ENCODE assay signal across 23 mouse cellular contexts in the genomic region with DNA sequence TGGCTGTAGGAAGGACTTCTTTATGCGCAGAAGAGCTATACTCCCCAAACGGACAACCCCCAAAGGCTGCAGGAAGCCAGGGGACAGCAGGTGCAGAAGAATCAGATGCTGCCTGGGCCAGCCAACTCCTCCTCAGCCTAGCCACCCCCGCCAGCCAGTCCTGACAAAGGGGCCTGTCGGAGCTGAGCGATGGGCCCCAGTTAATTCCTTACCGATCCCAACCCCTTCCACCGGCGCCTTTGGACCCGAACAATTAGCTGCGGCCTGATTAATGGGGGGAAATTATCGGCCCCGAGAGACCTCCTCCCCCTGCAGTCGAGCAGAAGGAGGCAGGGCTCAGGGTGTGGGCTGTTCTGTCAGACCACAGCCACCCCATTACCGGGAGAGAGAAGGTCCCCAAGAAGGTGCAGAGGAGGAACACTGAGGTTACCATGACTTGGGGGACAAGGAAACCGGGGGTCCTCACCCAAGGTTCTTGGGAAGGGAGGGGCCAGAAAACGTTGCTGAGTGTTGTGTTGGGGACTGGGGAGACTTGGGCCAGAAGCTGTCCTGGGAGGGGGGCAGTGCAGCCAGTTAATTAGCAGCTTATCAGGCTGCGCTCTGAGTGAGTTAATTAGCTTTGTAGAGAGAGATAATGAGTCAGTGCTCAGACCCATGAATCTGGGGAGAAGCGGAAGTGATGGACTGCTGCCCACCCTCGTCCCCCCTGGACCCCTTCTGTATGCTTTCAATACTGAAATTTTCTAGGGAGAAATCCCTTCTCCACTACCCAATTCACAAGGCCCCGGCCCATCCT. TPM values are rescaled to one million over a fixed set of nuclear protein-coding genes. Genes with fewer than 3 reads are reported as not detected.
DNase-seq lines count a peak whose midpoint lies in the region; TF ChIP-seq lines count a peak whose summit lies in the region.
"Had no signal": no experiment of that assay in that cellular context is flagged by ENCODE, and none has a peak within 500 bp of the region (broad histone marks: within the 10 kb centered on the region; RNA-seq: fewer than 3 reads in every experiment).

No protein-coding gene starts in this region.

- DNase-seq in embryo, embryonic 10 days (ENCODE audit: low spot score) = peak; percentile 47
- DNase-seq in embryo, embryonic 9.5 days (ENCODE audit: extremely low spot score) = no peak
- DNase-seq in retina, postnatal 1 day = peak; percentile 68
- no peak for DNase-seq in retina, embryonic 14.5 days (ENCODE audit: low spot score)
- peak; percentile 33 for DNase-seq in limb, embryonic 10.5 days (ENCODE audit: low spot score)
- no peak for DNase-seq in gastrocnemius, adult 2 months
- no peak for DNase-seq in layer of hippocampus, postnatal 14 days (ENCODE audit: low spot score in 2 of 2)
- no peak for DNase-seq in heart, adult 9 months (ENCODE audit: low spot score in 2 of 2)
- DNase-seq: adrenal gland, postnatal 10 days; cerebellum, adult 9-11 months; gastrocnemius, postnatal 10 days; heart, postnatal 36 days; kidney, postnatal 14 days; layer of hippocampus, adult 9-11 months; lung, embryonic 14.5 days; thymus, postnatal 14 days had no signal

- no peak overlapping the region for H3K27ac ChIP-seq in limb, embryonic 10.5 days
- H3K27ac ChIP-seq in gastrocnemius, adult 2 months = no peak overlapping the region

- no peak for TF ChIP-seq CTCF in gastrocnemius, adult 2 months (IDR thresholded peaks at IDR 0.05)

- no peaks in the 10 kb centered on the region for H3K36me3 ChIP-seq in limb, embryonic 10.5 days
- H3K36me3 ChIP-seq: heart, embryonic 12.5 days had no signal

- intact Hi-C loops in gastrocnemius, adult 2 months (cut with DNase I) = no loop called here

- peaks cover 37% of the 10 kb centered on the region for H3K4me1 ChIP-seq in limb, embryonic 10.5 days

- H3K9me3 ChIP-seq in limb, embryonic 10.5 days (replicated peaks) = no peaks in the 10 kb centered on the region
- H3K9me3 ChIP-seq: heart, embryonic 12.5 days had no signal

- H3K4me3 ChIP-seq in limb, embryonic 10.5 days = no peak overlapping the region
- no peak overlapping the region for H3K4me3 ChIP-seq in gastrocnemius, adult 2 months
- H3K4me3 ChIP-seq: heart, embryonic 12.5 days had no signal

- peaks cover 88% of the 10 kb centered on the region for H3K27me3 ChIP-seq in limb, embryonic 10.5 days (ENCODE audit: low read depth, poor library complexity, severe bottlenecking)

- 18% methylated on average over 20 of the region's 20 CpGs for WGBS in limb, embryonic 10.5 days

RNA-seq across cellular contexts. Expression of a gene that starts 3.9 kb away (rescaled TPM):
- polyA plus RNA-seq in limb, embryonic 10.5 days (2016; fragmentation: Nextera tagmentation; extraction: Ambion mirVana) = not detected in 2 replicates
- not detected for total RNA-seq in gastrocnemius, adult 2 months (2021)
- not detected for total RNA-seq in layer of hippocampus, postnatal 14 days (2021)
- total RNA-seq: adrenal gland, postnatal 10 days; gastrocnemius, postnatal 10 days; heart, postnatal 36 days; megakaryocyte, adult 5-6 weeks; neutrophil, adult 5-6 weeks had no signal
- polyA plus RNA-seq: heart, embryonic 12.5 days; intestine, postnatal 0 days; liver, embryonic 11.5 days; lung, embryonic 14.5 days; spleen, adult 2 months; stomach, embryonic 16.5 days had no signal

RNA-seq across cellular contexts. Expression of a gene that starts 4.1 kb away (rescaled TPM):
- polyA plus RNA-seq in limb, embryonic 10.5 days (2016; fragmentation: Nextera tagmentation; extraction: Ambion mirVana) = 118 and 123 TPM in 2 replicates
- total RNA-seq in gastrocnemius, adult 2 months (2021) = 10 to 100 TPM; 40.6 to 42.4 TPM
- total RNA-seq in layer of hippocampus, postnatal 14 days (2021) = 100 to 1,000 TPM; 161 to 163 TPM

RNA-seq across cellular contexts. Expression of a gene that starts 13.7 kb away (rescaled TPM):
- polyA plus RNA-seq in limb, embryonic 10.5 days (2016; fragmentation: Nextera tagmentation; extraction: Ambion mirVana) = 93.6 and 101 TPM in 2 replicates
- total RNA-seq in gastrocnemius, adult 2 months (2021) = 10 to 100 TPM; 50.1 to 58.4 TPM
- 10 to 100 TPM; 26.7 to 31.1 TPM for total RNA-seq in layer of hippocampus, postnatal 14 days (2021)

RNA-seq across cellular contexts. Expression of a gene that starts 27.2 kb away (rescaled TPM):
- 202 and 253 TPM in 2 replicates for polyA plus RNA-seq in limb, embryonic 10.5 days (2016; fragmentation: Nextera tagmentation; extraction: Ambion mirVana)
- total RNA-seq in gastrocnemius, adult 2 months (2021) = 10 to 100 TPM; 33.3 to 73.4 TPM
- 10 to 100 TPM; 26.8 to 29.2 TPM for total RNA-seq in layer of hippocampus, postnatal 14 days (2021)

RNA-seq across cellular contexts. Expression of a gene that starts 28.0 kb away (rescaled TPM):
- 33.7 and 37.6 TPM in 2 replicates for polyA plus RNA-seq in limb, embryonic 10.5 days (2016; fragmentation: Nextera tagmentation; extraction: Ambion mirVana)
- total RNA-seq in gastrocnemius, adult 2 months (2021) = 10 to 100 TPM; 27.0 to 41.1 TPM
- total RNA-seq in layer of hippocampus, postnatal 14 days (2021) = 10 to 100 TPM; 50.0 to 54.2 TPM

Comparison
In these comparisons a context has a peak if more than half of its experiments do, and no peak if none do; other contexts are left out.
1. DNase-seq: peak in embryo, embryonic 10 days (single experiment), retina, postnatal 1 day (single experiment) and limb, embryonic 10.5 days (single experiment); none in embryo, embryonic 9.5 days (single experiment), retina, embryonic 14.5 days (single experiment), gastrocnemius, adult 2 months (single experiment), layer of hippocampus, postnatal 14 days (0 of 2) and heart, adult 9 months (0 of 2).